Mouse (Mus musculus): ENCODE data around the gene Alpi. TPM values are rescaled to one million over a fixed set of nuclear protein-coding genes. Genes with fewer than 3 reads are reported as not detected.

The Alpi gene
- not detected in 2 replicates for polyA plus RNA-seq (2014; fragmentation: Nextera tagmentation; extraction: Ambion mirVana)

DNA sequence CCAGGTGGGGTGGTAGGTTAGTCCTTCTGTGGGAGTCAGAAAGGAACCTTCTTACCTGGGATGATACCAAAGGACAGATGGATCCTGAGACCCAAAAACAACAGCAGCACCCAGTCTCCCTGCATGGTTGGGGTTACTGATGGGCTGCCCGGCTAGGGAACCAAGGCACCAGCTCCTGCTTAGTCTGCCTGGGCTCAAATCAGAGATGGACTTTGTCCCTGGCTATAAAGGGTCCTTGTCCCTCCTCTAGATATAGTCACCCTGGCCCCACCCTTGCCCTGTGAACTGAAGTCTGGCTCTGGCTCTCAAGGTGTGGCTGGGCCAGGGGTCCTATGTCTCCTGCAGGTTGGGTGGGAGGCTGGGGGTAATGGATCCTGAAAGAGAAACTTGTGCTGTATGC lies at the start of gene Alpi:
Gene Alpi (minus strand): TSS at position 196 of the 400 bp plus-strand sequence.
- ATAC-seq (ENCODE audit: low FRiP score) (no peak), DNase-seq (ENCODE audit: low spot score) (no peak)
- no peaks in the 10 kb centered on the region for H3K4me1 ChIP-seq (replicated peaks; ENCODE audit: control insufficient read depth, insufficient read depth, low read length)
- H3K4me2 ChIP-seq (replicated peaks; ENCODE audit: low read depth, low read length) = no peak within 1 kb of the TSS
- H3K4me3 ChIP-seq (ENCODE audit: low read depth, low read length) = no peak within 1 kb of the TSS
- no peak within 1 kb of the TSS for H3K9ac ChIP-seq (ENCODE audit: low read depth, low read length)
- H3K36me3 ChIP-seq (ENCODE audit: control insufficient read depth, insufficient read depth, low read length) = no peaks in the 10 kb centered on the region
- no peak within 1 kb of the TSS for H3K27ac ChIP-seq (ENCODE audit: low read depth, low read length)
- H3K9me3 ChIP-seq (ENCODE audit: control insufficient read depth, low read length) = no peaks in the 10 kb centered on the region
- H3K27me3 ChIP-seq (ENCODE audit: control insufficient read depth, insufficient read depth, low read length) = no peaks in the 10 kb centered on the region; the same call in 1 of the 2 replicates
- WGBS = 88% methylated on average over 1 of the region's 1 CpGs

DNA sequence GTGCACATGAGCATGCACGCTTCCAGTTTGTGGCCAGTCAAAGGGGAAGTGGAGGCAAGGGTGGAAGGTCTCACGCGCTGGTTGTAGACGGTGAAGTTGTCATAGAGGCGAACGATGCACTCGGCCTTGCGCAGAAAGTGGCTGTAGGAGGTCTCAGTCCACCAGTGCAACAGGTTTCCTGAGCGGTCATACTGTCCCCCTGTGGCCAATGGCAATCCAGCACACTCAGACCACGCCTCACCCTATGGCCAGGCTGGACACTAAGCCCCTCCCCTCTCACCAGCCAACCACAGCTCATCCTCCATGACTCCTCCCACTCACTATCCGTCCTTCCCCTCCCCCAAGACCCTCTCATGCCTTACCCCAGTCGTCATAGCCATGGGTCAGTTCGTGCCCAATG lies 48.0 kb upstream of the Alpi start:
- WGBS = 28% methylated on average over 13 of the region's 13 CpGs
- Histone ChIP-seq H3K9me3 (ENCODE audit: control insufficient read depth, low read length) (no peaks in the 10 kb centered on the region), H3K9ac (ENCODE audit: low read depth, low read length) (no peak overlapping the region), H3K27me3 (ENCODE audit: control insufficient read depth, insufficient read depth, low read length) (peaks cover 38% of the 10 kb centered on the region), H3K4me3 (ENCODE audit: low read depth, low read length) (no peak overlapping the region), H3K27ac (ENCODE audit: low read depth, low read length) (no peak overlapping the region), H3K4me1 (replicated peaks; ENCODE audit: control insufficient read depth, insufficient read depth, low read length) (peaks cover 5% of the 10 kb centered on the region; the same call in 1 of the 2 replicates), H3K36me3 (ENCODE audit: control insufficient read depth, insufficient read depth, low read length) (no peaks in the 10 kb centered on the region), H3K4me2 (replicated peaks; ENCODE audit: low read depth, low read length) (no peak overlapping the region)
- no peak for ATAC-seq (ENCODE audit: low FRiP score)
- peak; percentile 28 for DNase-seq (ENCODE audit: low spot score)

DNA sequence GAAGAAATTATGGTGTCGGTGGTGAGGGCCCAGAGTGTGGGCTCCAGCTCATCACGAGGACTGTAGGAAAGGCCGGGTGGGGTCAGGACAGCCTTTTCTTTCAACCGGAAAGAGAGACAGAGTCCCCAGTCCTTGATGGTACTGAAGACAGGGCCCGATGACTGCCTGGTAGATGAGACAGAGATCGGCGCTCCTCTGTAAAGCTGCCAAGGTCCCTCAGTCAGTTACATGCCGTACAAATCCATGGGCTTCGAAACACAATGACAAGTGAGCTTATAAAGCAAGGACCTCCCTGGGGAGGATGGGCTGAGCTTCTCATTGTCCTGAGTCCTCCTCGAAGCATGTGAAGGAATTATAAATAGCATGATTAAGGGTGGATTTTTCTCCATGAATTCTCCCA lies 41.7 kb upstream of the Alpi start:
- Histone ChIP-seq H3K4me2 (replicated peaks; ENCODE audit: low read depth, low read length) (no peak overlapping the region), H3K27me3 (ENCODE audit: control insufficient read depth, insufficient read depth, low read length) (no peaks in the 10 kb centered on the region), H3K4me3 (ENCODE audit: low read depth, low read length) (no peak overlapping the region), H3K36me3 (ENCODE audit: control insufficient read depth, insufficient read depth, low read length) (no peaks in the 10 kb centered on the region), H3K27ac (ENCODE audit: low read depth, low read length) (no peak overlapping the region), H3K9ac (ENCODE audit: low read depth, low read length) (0 out of 2 replicates have a peak overlapping the region, but pooled peaks have one; percentile 23), H3K4me1 (replicated peaks; ENCODE audit: control insufficient read depth, insufficient read depth, low read length) (no peaks in the 10 kb centered on the region), H3K9me3 (ENCODE audit: control insufficient read depth, low read length) (no peaks in the 10 kb centered on the region)
- DNase-seq (ENCODE audit: low spot score) (no peak), ATAC-seq (ENCODE audit: low FRiP score) (no peak)
- 70% methylated on average over 10 of the region's 10 CpGs for WGBS

DNA sequence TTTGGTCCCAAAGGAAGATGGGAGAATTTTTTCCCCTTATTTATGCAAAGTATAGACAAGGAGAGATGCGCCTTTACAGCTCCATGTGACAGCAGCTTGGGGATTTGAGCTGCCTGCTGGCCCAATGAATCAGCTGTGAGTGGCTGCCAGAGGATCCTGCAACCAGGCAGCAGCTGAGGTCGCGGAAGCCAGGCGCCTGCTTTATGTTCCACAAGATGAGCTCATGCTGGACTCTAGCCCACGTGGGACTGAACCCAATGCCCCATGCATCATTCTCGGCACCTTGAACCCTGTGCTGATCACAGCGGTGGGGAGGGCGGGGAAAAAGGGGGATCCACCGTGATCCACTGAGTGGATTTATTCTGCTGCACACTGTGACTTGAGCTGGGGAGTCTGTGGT lies 41.0 kb upstream of the Alpi start:
- 73% methylated on average over 9 of the region's 9 CpGs for whole genome bisulfite sequencing
- Histone ChIP-seq H3K27ac (ENCODE audit: low read depth, low read length) (no peak overlapping the region), H3K4me3 (ENCODE audit: low read depth, low read length) (no peak overlapping the region), H3K27me3 (ENCODE audit: control insufficient read depth, insufficient read depth, low read length) (no peaks in the 10 kb centered on the region), H3K36me3 (ENCODE audit: control insufficient read depth, insufficient read depth, low read length) (no peaks in the 10 kb centered on the region), H3K9ac (ENCODE audit: low read depth, low read length) (no peak overlapping the region), H3K4me2 (replicated peaks; ENCODE audit: low read depth, low read length) (no peak overlapping the region), H3K9me3 (ENCODE audit: control insufficient read depth, low read length) (no peaks in the 10 kb centered on the region), H3K4me1 (replicated peaks; ENCODE audit: control insufficient read depth, insufficient read depth, low read length) (no peaks in the 10 kb centered on the region)
- DNase-seq (ENCODE audit: low spot score) (no peak), ATAC-seq (ENCODE audit: low FRiP score) (peak; percentile 57; the same call in 1 of the 2 replicates)

DNA sequence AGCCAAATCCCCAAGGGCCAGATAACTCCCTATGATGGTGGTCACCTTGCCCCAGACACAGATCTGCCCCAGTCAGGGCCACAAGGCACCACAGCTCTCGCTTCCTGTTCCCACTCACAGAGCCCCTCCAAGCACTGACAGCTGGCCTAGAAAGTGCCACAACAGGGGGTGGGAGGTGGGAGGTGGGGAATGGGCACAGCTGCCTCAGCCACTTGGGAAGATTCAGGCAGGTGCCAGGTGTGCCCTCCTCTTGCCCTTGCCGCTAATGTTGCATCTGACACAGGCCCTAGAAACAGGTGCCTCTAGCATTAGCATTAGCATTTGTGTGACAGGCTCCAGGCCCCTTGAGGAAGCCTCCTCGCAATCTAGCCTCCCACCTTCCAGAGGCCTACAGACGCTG lies 40.1 kb upstream of the Alpi start:
- Histone ChIP-seq H3K9me3 (ENCODE audit: control insufficient read depth, low read length) (no peaks in the 10 kb centered on the region), H3K27ac (ENCODE audit: low read depth, low read length) (no peak overlapping the region), H3K4me1 (replicated peaks; ENCODE audit: control insufficient read depth, insufficient read depth, low read length) (no peaks in the 10 kb centered on the region), H3K27me3 (ENCODE audit: control insufficient read depth, insufficient read depth, low read length) (no peaks in the 10 kb centered on the region), H3K4me3 (ENCODE audit: low read depth, low read length) (no peak overlapping the region), H3K4me2 (replicated peaks; ENCODE audit: low read depth, low read length) (no peak overlapping the region), H3K36me3 (ENCODE audit: control insufficient read depth, insufficient read depth, low read length) (no peaks in the 10 kb centered on the region), H3K9ac (ENCODE audit: low read depth, low read length) (no peak overlapping the region)
- 90% methylated on average over 4 of the region's 4 CpGs for WGBS
- ATAC-seq (ENCODE audit: low FRiP score) = no peak
- no peak for DNase-seq (ENCODE audit: low spot score)

DNA sequence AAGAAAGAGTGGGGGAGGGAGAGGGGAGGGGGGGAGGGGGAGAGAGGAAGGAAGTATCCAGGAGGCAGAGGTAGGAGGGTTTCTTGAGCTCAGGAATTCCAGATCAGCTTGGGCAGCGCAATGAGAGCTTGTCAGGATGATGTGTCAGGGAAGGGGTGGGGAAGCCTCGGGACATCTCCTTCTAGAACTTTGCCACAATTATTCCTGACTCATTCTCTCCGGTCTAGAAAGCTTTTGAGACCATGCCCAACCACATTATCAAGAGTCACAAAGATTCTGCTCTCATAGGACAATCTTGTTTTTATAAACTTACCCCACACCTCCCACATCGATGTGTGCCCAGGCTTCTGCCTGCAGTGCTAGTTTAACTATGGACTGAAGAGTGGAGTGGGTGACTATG lies 30.4 kb upstream of the Alpi start:
- Histone ChIP-seq H3K9me3 (ENCODE audit: control insufficient read depth, low read length) (no peaks in the 10 kb centered on the region), H3K27ac (ENCODE audit: low read depth, low read length) (no peak overlapping the region), H3K36me3 (ENCODE audit: control insufficient read depth, insufficient read depth, low read length) (no peaks in the 10 kb centered on the region), H3K4me1 (replicated peaks; ENCODE audit: control insufficient read depth, insufficient read depth, low read length) (no peaks in the 10 kb centered on the region), H3K27me3 (ENCODE audit: control insufficient read depth, insufficient read depth, low read length) (peaks cover 20% of the 10 kb centered on the region), H3K4me2 (replicated peaks; ENCODE audit: low read depth, low read length) (no peak overlapping the region), H3K9ac (ENCODE audit: low read depth, low read length) (no peak overlapping the region), H3K4me3 (ENCODE audit: low read depth, low read length) (no peak overlapping the region)
- ATAC-seq (ENCODE audit: low FRiP score) (no peak), DNase-seq (ENCODE audit: low spot score) (no peak)
- 82% methylated on average over 4 of the region's 4 CpGs for WGBS

DNA sequence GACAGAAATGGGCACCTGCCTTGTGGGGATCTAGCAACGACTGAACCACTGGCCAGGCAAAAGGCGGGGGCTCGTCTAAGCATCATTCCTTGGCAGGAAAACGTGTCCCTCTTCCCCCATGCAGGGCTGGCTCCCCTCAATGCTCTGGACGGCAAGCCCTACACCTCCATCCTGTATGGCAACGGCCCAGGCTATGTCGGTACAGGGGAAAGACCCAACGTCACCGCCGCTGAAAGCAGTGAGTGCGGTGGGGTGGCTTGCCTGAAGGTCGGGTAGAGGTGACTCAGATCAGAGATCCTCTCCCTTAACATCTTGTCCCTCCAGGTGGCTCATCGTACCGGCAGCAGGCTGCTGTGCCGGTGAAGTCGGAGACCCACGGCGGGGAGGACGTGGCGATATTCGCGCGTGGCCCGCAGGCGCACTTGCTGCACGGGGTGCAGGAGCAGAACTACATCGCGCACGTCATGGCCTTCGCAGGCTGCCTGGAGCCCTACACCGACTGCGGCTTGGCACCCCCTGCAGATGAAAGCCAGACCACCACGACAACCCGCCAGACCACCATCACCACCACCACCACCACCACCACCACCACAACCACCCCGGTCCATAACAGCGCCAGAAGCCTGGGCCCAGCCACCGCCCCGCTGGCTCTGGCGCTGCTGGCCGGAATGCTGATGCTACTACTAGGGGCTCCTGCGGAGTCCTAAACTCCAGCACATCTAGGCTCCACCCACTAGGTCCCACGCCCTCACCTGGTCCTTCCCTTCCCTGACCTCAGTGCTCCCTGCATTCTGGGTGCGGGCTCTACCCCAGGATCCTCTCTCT lies 26.0 kb upstream of the Alpi start:
- Histone ChIP-seq H3K27me3 (ENCODE audit: control insufficient read depth, insufficient read depth, low read length) (peaks cover 29% of the 10 kb centered on the region), H3K36me3 (ENCODE audit: control insufficient read depth, insufficient read depth, low read length) (no peaks in the 10 kb centered on the region), H3K9ac (ENCODE audit: low read depth, low read length) (no peak overlapping the region), H3K4me1 (replicated peaks; ENCODE audit: control insufficient read depth, insufficient read depth, low read length) (no peaks in the 10 kb centered on the region), H3K9me3 (ENCODE audit: control insufficient read depth, low read length) (no peaks in the 10 kb centered on the region), H3K4me2 (replicated peaks; ENCODE audit: low read depth, low read length) (no peak overlapping the region; the same call in 1 of the 2 replicates), H3K27ac (ENCODE audit: low read depth, low read length) (no peak overlapping the region), H3K4me3 (ENCODE audit: low read depth, low read length) (no peak overlapping the region)
- no peak for ATAC-seq (ENCODE audit: low FRiP score)
- WGBS = 8% methylated on average over 35 of the region's 43 CpGs
- DNase-seq (ENCODE audit: low spot score) = no peak

DNA sequence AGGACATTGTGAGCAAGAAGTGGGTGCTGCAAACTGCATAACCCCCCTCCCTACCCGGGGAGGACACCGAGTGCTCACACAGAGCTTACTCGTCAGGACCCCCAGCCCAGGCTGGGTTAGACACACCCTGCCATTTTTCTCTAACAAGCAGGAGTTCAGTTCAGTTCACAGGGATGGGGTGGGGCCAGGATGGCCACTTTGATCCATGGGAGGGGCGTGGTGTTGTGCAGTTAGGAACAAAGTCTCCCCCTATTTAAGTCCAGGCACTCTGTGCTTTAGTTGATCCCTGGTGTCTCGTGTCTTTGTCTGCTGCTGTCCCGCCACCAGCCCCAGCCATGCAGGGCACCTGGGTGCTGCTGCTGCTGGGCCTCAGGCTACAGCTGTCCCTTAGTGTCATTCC lies 23.3 kb upstream of the Alpi start, which contains the start of gene Akp3:
Gene Akp3 (plus strand): TSS at position 301 of the 400 bp plus-strand sequence.
- Histone ChIP-seq H3K36me3 (ENCODE audit: control insufficient read depth, insufficient read depth, low read length) (no peaks in the 10 kb centered on the region), H3K4me2 (replicated peaks; ENCODE audit: low read depth, low read length) (no peak within 1 kb of the TSS), H3K9me3 (ENCODE audit: control insufficient read depth, low read length) (no peaks in the 10 kb centered on the region), H3K27me3 (ENCODE audit: control insufficient read depth, insufficient read depth, low read length) (peaks cover 29% of the 10 kb centered on the region), H3K4me3 (ENCODE audit: low read depth, low read length) (no peak within 1 kb of the TSS), H3K4me1 (replicated peaks; ENCODE audit: control insufficient read depth, insufficient read depth, low read length) (no peaks in the 10 kb centered on the region), H3K9ac (ENCODE audit: low read depth, low read length) (no peak within 1 kb of the TSS), H3K27ac (ENCODE audit: low read depth, low read length) (no peak within 1 kb of the TSS)
- 78% methylated on average over 6 of the region's 6 CpGs for whole genome bisulfite sequencing
- no peak for ATAC-seq (ENCODE audit: low FRiP score)
- DNase-seq (ENCODE audit: low spot score) = no peak

DNA sequence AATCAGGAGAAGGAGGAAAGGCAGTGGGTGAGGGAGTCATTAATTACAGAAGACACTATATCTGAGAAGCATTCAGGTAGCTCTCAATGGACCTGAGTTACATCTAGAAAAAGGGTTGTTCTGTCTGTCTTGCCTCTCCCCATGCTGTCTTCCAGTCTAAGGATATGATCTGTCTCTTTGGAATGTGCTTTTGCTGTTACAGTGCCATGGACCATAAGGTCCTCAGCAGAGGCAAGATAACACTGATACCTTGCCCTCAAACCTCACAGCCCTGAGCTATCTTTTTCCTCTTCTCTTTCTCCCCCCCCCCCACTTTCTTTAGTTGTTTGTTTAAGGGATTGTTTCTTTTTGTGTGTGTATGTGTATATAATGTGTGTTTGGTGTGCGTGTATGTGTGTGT lies 13.4 kb upstream of the Alpi start:
- Histone ChIP-seq H3K4me2 (replicated peaks; ENCODE audit: low read depth, low read length) (no peak overlapping the region), H3K27ac (ENCODE audit: low read depth, low read length) (no peak overlapping the region), H3K9me3 (ENCODE audit: control insufficient read depth, low read length) (no peaks in the 10 kb centered on the region), H3K27me3 (ENCODE audit: control insufficient read depth, insufficient read depth, low read length) (no peaks in the 10 kb centered on the region), H3K36me3 (ENCODE audit: control insufficient read depth, insufficient read depth, low read length) (no peaks in the 10 kb centered on the region), H3K4me3 (ENCODE audit: low read depth, low read length) (no peak overlapping the region), H3K4me1 (replicated peaks; ENCODE audit: control insufficient read depth, insufficient read depth, low read length) (no peaks in the 10 kb centered on the region), H3K9ac (ENCODE audit: low read depth, low read length) (no peak overlapping the region)
- WGBS = 81% methylated on average over 1 of the region's 1 CpGs
- DNase-seq (ENCODE audit: low spot score) = no peak
- no peak for ATAC-seq (ENCODE audit: low FRiP score)

All from hindbrain, embryonic 11.5 days (tissue).